Mouse (Mus musculus) forebrain, embryonic 10.5 days (tissue): ENCODE data around the gene Golph3l. TPM values are rescaled to one million over a fixed set of nuclear protein-coding genes. Genes with fewer than 3 reads are reported as not detected.
"Not testable (repeated sequence)": the region's sequence is repeated elsewhere in the genome, so short reads cannot be mapped to it uniquely, and the experiment has no call there.

Experiments used
- DNase-seq: peaks from one replicate; pipeline ENCODE4 v3.0.0-alpha.2; 2017; ENCODE audit warnings: low spot score; ENCODE audit errors: extremely low spot score
- H3K27ac ChIP-seq: fragments of 300-500 bp; sonication (generic); 2 replicates; pipeline ENCODE4 v1.5.1; 2016; ENCODE audit warnings: mild to moderate bottlenecking
- H3K27me3 ChIP-seq: fragments of 300-500 bp; sonication (generic); 2 replicates; pipeline ENCODE4 v1.6.1; 2016; ENCODE audit warnings: mild to moderate bottlenecking; ENCODE audit not compliant: poor library complexity, severe bottlenecking
- H3K36me3 ChIP-seq: fragments of 300-500 bp; sonication (generic); replicated peaks from 2 replicates; pipeline ENCODE4 v1.6.1; 2016; ENCODE audit warnings: mild to moderate bottlenecking, moderate library complexity
- H3K4me1 ChIP-seq: fragments of 300-500 bp; sonication (generic); 2 replicates; pipeline ENCODE4 v1.6.1; 2016
- H3K4me3 ChIP-seq: fragments of 300-500 bp; sonication (generic); 2 replicates; pipeline ENCODE4 v1.5.1; 2016; ENCODE audit warnings: mild to moderate bottlenecking, moderate library complexity
- H3K9me3 ChIP-seq: fragments of 300-500 bp; sonication (generic); 2 replicates; pipeline ENCODE4 v1.6.1; 2016; ENCODE audit warnings: mild to moderate bottlenecking, moderate library complexity
- WGBS: fragments of 180-500 bp; shearing (Covaris S2); methylation state at CpG from one replicate; pipeline ENCODE4 v1.1.7; 2016; 5-methylcytosine and 5-hydroxymethylcytosine counted together
- polyA plus RNA-seq: library from polyadenylated mRNA; unstranded; fragments of >200 nt; fragmentation: Nextera tagmentation; extraction: Ambion mirVana; gene quantifications from 2 replicates; pipeline ENCODE4 v1.2.1, GENCODE M21; 2016

Gene Golph3l
- polyA plus RNA-seq, 1 experiment from 2014 or later = 29.6 TPM

GRCm38 (mm10) chr3:95651391-95652203 lies 62.9 kb downstream of the Golph3l start:
- WGBS = 91% methylated on average over 16 of the region's 16 CpGs
- Histone ChIP-seq H3K4me3 (no peak overlapping the region), H3K4me1 (peaks cover 20% of the 10 kb centered on the region), H3K27ac (0 out of 2 replicates have a peak overlapping the region, but pooled peaks have one; percentile 26), H3K27me3 (no peaks in the 10 kb centered on the region), H3K36me3 (no peaks in the 10 kb centered on the region), H3K9me3 (no peaks in the 10 kb centered on the region)
- DNase-seq = no peak

- 51% methylated on average over 7 of the region's 7 CpGs for WGBS
- H3K27ac ChIP-seq = 0 out of 2 replicates have a peak overlapping the region, but pooled peaks have one; percentile 26
- peaks cover 20% of the 10 kb centered on the region for H3K4me1 ChIP-seq
- H3K36me3 ChIP-seq = no peaks in the 10 kb centered on the region
- no peak for DNase-seq
- no peak overlapping the region for H3K4me3 ChIP-seq
- H3K27me3 ChIP-seq = no peaks in the 10 kb centered on the region
- no peaks in the 10 kb centered on the region for H3K9me3 ChIP-seq
These were observed 63.6 kb downstream of the Golph3l start for GRCm38 (mm10) chr3:95652204-95652811.

- 11% methylated on average over 6 of the region's 6 CpGs for WGBS
- no peak for DNase-seq
These were observed 64.1 kb downstream of the Golph3l start for GRCm38 (mm10) chr3:95652871-95653270.

GRCm38 (mm10) chr3:95653473-95654034 lies 64.8 kb downstream of the Golph3l start:
- Histone ChIP-seq H3K27ac (peak overlapping the region; percentile 48), H3K4me3 (no peak overlapping the region), H3K4me1 (peaks cover 25% of the 10 kb centered on the region), H3K27me3 (no peaks in the 10 kb centered on the region), H3K9me3 (no peaks in the 10 kb centered on the region), H3K36me3 (no peaks in the 10 kb centered on the region)
- DNase-seq = no peak
- WGBS = 24% methylated on average over 11 of the region's 11 CpGs

More at GRCm38 (mm10) chr3:95652871-95653270, 64.1 kb downstream of the Golph3l start:
- Histone ChIP-seq H3K4me3 (no peak overlapping the region), H3K9me3 (no peaks in the 10 kb centered on the region), H3K4me1 (peaks cover 24% of the 10 kb centered on the region), H3K27ac (0 out of 2 replicates have a peak overlapping the region, but pooled peaks have one; percentile 11), H3K36me3 (no peaks in the 10 kb centered on the region), H3K27me3 (no peaks in the 10 kb centered on the region)

GRCm38 (mm10) chr3:95654371-95654770 lies 65.6 kb downstream of the Golph3l start:
- not testable (repeated sequence) for DNase-seq, H3K9me3 ChIP-seq, H3K27ac ChIP-seq, H3K36me3 ChIP-seq, H3K27me3 ChIP-seq, H3K4me3 ChIP-seq
- H3K4me1 ChIP-seq = peaks cover 25% of the 10 kb centered on the region
- 91% methylated on average over 3 of the region's 3 CpGs for WGBS

GRCm38 (mm10) chr3:95655437-95655836 lies 66.7 kb downstream of the Golph3l start:
- no peak overlapping the region for H3K4me3 ChIP-seq
- H3K4me1 ChIP-seq = peaks cover 29% of the 10 kb centered on the region
- no peak overlapping the region for H3K27ac ChIP-seq
- no peaks in the 10 kb centered on the region for H3K9me3 ChIP-seq
- no peak for DNase-seq
- WGBS = 86% methylated on average over 5 of the region's 5 CpGs
- no peaks in the 10 kb centered on the region for H3K27me3 ChIP-seq
- H3K36me3 ChIP-seq = peaks cover 6% of the 10 kb centered on the region

GRCm38 (mm10) chr3:95657108-95657507 lies 68.4 kb downstream of the Golph3l start:
- peaks cover 23% of the 10 kb centered on the region for H3K36me3 ChIP-seq
- H3K4me3 ChIP-seq = peak overlapping the region; percentile 99; the same call in 1 of the 2 replicates
- DNase-seq = no peak
- WGBS = 92% methylated on average over 3 of the region's 3 CpGs
- peaks cover 45% of the 10 kb centered on the region for H3K4me1 ChIP-seq
- no peak overlapping the region for H3K27ac ChIP-seq
- H3K27me3 ChIP-seq = no peaks in the 10 kb centered on the region
- H3K9me3 ChIP-seq = no peaks in the 10 kb centered on the region

- peaks cover 29% of the 10 kb centered on the region for H3K36me3 ChIP-seq
- H3K4me3 ChIP-seq = peak overlapping the region; percentile 99
- WGBS = 87% methylated on average over 3 of the region's 3 CpGs
- H3K27ac ChIP-seq = peak overlapping the region; percentile 100
- H3K27me3 ChIP-seq = no peaks in the 10 kb centered on the region
- H3K9me3 ChIP-seq = no peaks in the 10 kb centered on the region
- peaks cover 45% of the 10 kb centered on the region for H3K4me1 ChIP-seq
- DNase-seq = no peak
These were observed 69.0 kb downstream of the Golph3l start for GRCm38 (mm10) chr3:95657711-95658110.

- peaks cover 45% of the 10 kb centered on the region for H3K4me1 ChIP-seq
- H3K4me3 ChIP-seq = peak within 1 kb of the TSS; percentile 99
- H3K36me3 ChIP-seq = peaks cover 35% of the 10 kb centered on the region
- no peaks in the 10 kb centered on the region for H3K27me3 ChIP-seq
- under 1% methylated on average over 43 of the region's 43 CpGs for WGBS
- DNase-seq = peak; percentile 93
- H3K27ac ChIP-seq = peak within 1 kb of the TSS; percentile 100
- H3K9me3 ChIP-seq = no peaks in the 10 kb centered on the region
These were observed 69.6 kb downstream of the Golph3l start, which contains the start of gene Mcl1 for GRCm38 (mm10) chr3:95658236-95658867. Mcl1 (plus strand) TSS chr3:95658788.

GRCm38 (mm10) chr3:95658868-95659712 lies 70.4 kb downstream of the Golph3l start:
- whole genome bisulfite sequencing = under 1% methylated on average over 97 of the region's 113 CpGs
- Histone ChIP-seq H3K4me3 (peak overlapping the region; percentile 99), H3K27me3 (no peaks in the 10 kb centered on the region), H3K9me3 (no peaks in the 10 kb centered on the region), H3K4me1 (peaks cover 45% of the 10 kb centered on the region), H3K27ac (peak overlapping the region; percentile 100), H3K36me3 (peaks cover 43% of the 10 kb centered on the region)
- peak; percentile 84 for DNase-seq

- peaks cover 54% of the 10 kb centered on the region for H3K4me1 ChIP-seq
- H3K27ac ChIP-seq = peak overlapping the region; percentile 100
- 6% methylated on average over 8 of the region's 8 CpGs for WGBS
- peak overlapping the region; percentile 99 for H3K4me3 ChIP-seq
- no peaks in the 10 kb centered on the region for H3K27me3 ChIP-seq
- DNase-seq = no peak
- H3K36me3 ChIP-seq = peaks cover 51% of the 10 kb centered on the region
- no peaks in the 10 kb centered on the region for H3K9me3 ChIP-seq
These were observed 71.2 kb downstream of the Golph3l start for GRCm38 (mm10) chr3:95659948-95660347.
